Mouse (Mus musculus): ENCODE results near the gene Ndufa4l2.

- TF ChIP-seq POLR2A (IDR thresholded peaks at IDR 0.05; ENCODE audit: low read depth, low read length) (peak; percentile 66; the same call in 1 of the 2 replicates), CTCF (IDR thresholded peaks at IDR 0.05; ENCODE audit: borderline replicate concordance, insufficient read depth, low read length) (no peak)
Measured at GRCm38 (mm10) chr10:127521611-127522080, 6.9 kb downstream of the Ndufa4l2 start.
